Mouse (Mus musculus) ES-E14 (cell line): ENCODE results near the gene Carmil2.

ENCODE experiments used
- CHD2 ChIP-seq: IDR thresholded peaks from 2 replicates; pipeline ENCODE4 v1.6.1; 2014; ENCODE audit warnings: mild to moderate bottlenecking, low read depth, low read length, inconsistent platforms
- HCFC1 ChIP-seq: IDR thresholded peaks from 2 replicates; pipeline ENCODE4 v1.6.1; 2012; ENCODE audit warnings: low read length, inconsistent platforms, borderline replicate concordance; ENCODE audit not compliant: insufficient read depth
- MAFK ChIP-seq: IDR thresholded peaks from 2 replicates; pipeline ENCODE4 v1.6.1; 2014; ENCODE audit warnings: mild to moderate bottlenecking, low read depth, low read length, inconsistent platforms; ENCODE audit not compliant: insufficient read depth
- ZC3H11A ChIP-seq: IDR thresholded peaks from 2 replicates; pipeline ENCODE4 v1.6.1; 2012; ENCODE audit warnings: low read depth, mild to moderate bottlenecking, inconsistent platforms, low read length, borderline replicate concordance
- ZNF384 ChIP-seq: IDR thresholded peaks from 2 replicates; pipeline ENCODE4 v1.6.1; 2012; ENCODE audit warnings: low read depth, low read length, inconsistent platforms

- TF ChIP-seq ZNF384 (no peak), HCFC1 (no peak), MAFK (no peak), CHD2 (no peak), ZC3H11A (no peak)
Observed at GRCm38 (mm10) chr8:105698734-105699133, 12.7 kb downstream of the Carmil2 start.
